Mouse (Mus musculus) brain, embryonic 14.5 days (tissue): ENCODE data around the gene Cinp. TPM values are rescaled to one million over a fixed set of nuclear protein-coding genes. Genes with fewer than 3 reads are reported as not detected.

Experiments used
- DNase-seq: peaks from one replicate; pipeline ENCODE4 v3.0.0-alpha.2; 2011; ENCODE audit warnings: low read depth
- CTCF ChIP-seq: fragments of 200-500 bp; IDR thresholded peaks from 2 replicates; pipeline ENCODE4 v1.5.1; 2012; ENCODE audit warnings: inconsistent platforms, mild to moderate bottlenecking, moderate library complexity, borderline replicate concordance; ENCODE audit not compliant: insufficient read depth, insufficient read length; ENCODE audit errors: extremely low read depth
- POLR2A ChIP-seq: fragments of 200-500 bp; IDR thresholded peaks from 2 replicates; pipeline ENCODE4 v1.6.1; 2012; ENCODE audit warnings: mild to moderate bottlenecking, inconsistent platforms, borderline replicate concordance; ENCODE audit not compliant: poor library complexity, insufficient read depth, insufficient read length, severe bottlenecking; ENCODE audit errors: extremely low read depth
- polyA plus RNA-seq: library from polyadenylated mRNA; depleted of rRNA; stranded (reverse); fragments of >200 nt; gene quantifications from 2 replicates; pipeline ENCODE4 v1.2.3, GENCODE M21; 2012; rRNA removed

Gene Cinp
- polyA plus RNA-seq, 1 experiment, result 70.0 TPM

- peak; percentile 86 for DNase-seq
- TF ChIP-seq CTCF (peak; percentile 96), POLR2A (no peak)
These were observed 45.5 kb downstream of the Cinp start for GRCm38 (mm10) chr12:110843194-110844048.

- TF ChIP-seq POLR2A (no peak), CTCF (no peak)
- no peak for DNase-seq
These were observed 47.0 kb downstream of the Cinp start for GRCm38 (mm10) chr12:110841731-110842493.

GRCm38 (mm10) chr12:110840348-110841198 is 48.4 kb downstream of the Cinp start, which contains the start of gene Mok:
Mok (minus strand) TSS chr12:110840939.
- DNase-seq, result peak; percentile 97
- no peak for TF ChIP-seq CTCF
- TF ChIP-seq POLR2A, result peak; percentile 45; the same call in 1 of the 2 replicates

- no peak for DNase-seq
- TF ChIP-seq POLR2A (no peak), CTCF (no peak)
These were observed 51.1 kb downstream of the Cinp start for GRCm38 (mm10) chr12:110837850-110838249.

GRCm38 (mm10) chr12:110837192-110837841 is 51.6 kb downstream of the Cinp start:
- DNase-seq, result peak; percentile 85
- no peak for TF ChIP-seq CTCF
- no peak for TF ChIP-seq POLR2A

GRCm38 (mm10) chr12:110836729-110837128 is 52.2 kb downstream of the Cinp start:
- DNase-seq, result no peak
- TF ChIP-seq CTCF (no peak), POLR2A (no peak)

- no peak for TF ChIP-seq POLR2A
- TF ChIP-seq CTCF, result no peak
These were observed 53.8 kb downstream of the Cinp start for GRCm38 (mm10) chr12:110835182-110835581.

GRCm38 (mm10) chr12:110830293-110831024 is 58.5 kb downstream of the Cinp start:
- DNase-seq, result no peak

More at GRCm38 (mm10) chr12:110835182-110835581, 53.8 kb downstream of the Cinp start:
- no peak for DNase-seq

GRCm38 (mm10) chr12:110828908-110829307 is 60.0 kb downstream of the Cinp start:
- no peak for TF ChIP-seq CTCF
- no peak for TF ChIP-seq POLR2A
- DNase-seq, result no peak

More at GRCm38 (mm10) chr12:110830293-110831024, 58.5 kb downstream of the Cinp start:
- TF ChIP-seq CTCF (no peak), POLR2A (no peak)

Other genes with a start within 250 kb of the Cinp start
- gene 1700001K19Rik, start 206.5 kb downstream of the Cinp start, polyA plus RNA-seq, result not detected in 2 replicates
- gene Hsp90aa1, start 186.4 kb downstream of the Cinp start, polyA plus RNA-seq, result 436 and 488 TPM in 2 replicates
- 28.6 and 31.2 TPM in 2 replicates for gene Wdr20, start 151.2 kb downstream of the Cinp start, polyA plus RNA-seq
- 11.1 and 12.1 TPM in 2 replicates for gene Mok, start 48.2 kb downstream of the Cinp start, polyA plus RNA-seq
- 3.7 and 4.1 TPM in 2 replicates for gene Zfp839, start 38.9 kb downstream of the Cinp start, polyA plus RNA-seq
- gene Tecpr2, start 119 bp upstream of the Cinp start, polyA plus RNA-seq, result 16.5 and 18.3 TPM in 2 replicates
- 8.5 and 12.1 TPM in 2 replicates for gene Ankrd9, start 89.9 kb upstream of the Cinp start, polyA plus RNA-seq
- 14.9 and 19.1 TPM in 2 replicates for gene Rcor1, start 150.2 kb upstream of the Cinp start, polyA plus RNA-seq